Mouse (Mus musculus): ENCODE data around the gene Cib1.

Cib1 gene

DNA sequence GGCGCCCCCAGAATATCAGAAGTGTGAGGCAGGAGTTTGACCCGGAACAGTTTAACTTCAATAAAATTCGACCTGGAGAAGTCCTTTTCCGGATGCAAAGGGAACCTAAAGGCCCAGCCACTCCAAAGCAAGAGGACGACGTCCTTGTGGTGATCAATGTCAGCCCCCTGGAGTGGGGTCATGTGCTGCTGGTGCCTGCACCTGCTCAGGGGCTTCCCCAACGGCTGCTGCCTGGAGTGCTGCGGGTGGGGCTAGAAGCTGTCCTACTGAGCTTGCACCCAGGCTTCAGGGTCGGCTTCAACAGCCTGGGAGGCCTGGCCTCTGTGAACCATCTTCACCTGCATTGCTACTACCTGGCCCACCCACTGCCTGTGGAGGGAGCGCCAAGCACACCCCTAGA is 5.9 kb upstream of the Cib1 start:
- in situ Hi-C loops (cut with MboI; ENCODE audit: low sequenced_read_pairs) = no loop called here

- in situ Hi-C loops (cut with MboI; ENCODE audit: low sequenced_read_pairs) = no loop called here
Observed at GRCm38 (mm10) chr7:80233799-80234198, 1.2 kb upstream of the Cib1 start.

DNA sequence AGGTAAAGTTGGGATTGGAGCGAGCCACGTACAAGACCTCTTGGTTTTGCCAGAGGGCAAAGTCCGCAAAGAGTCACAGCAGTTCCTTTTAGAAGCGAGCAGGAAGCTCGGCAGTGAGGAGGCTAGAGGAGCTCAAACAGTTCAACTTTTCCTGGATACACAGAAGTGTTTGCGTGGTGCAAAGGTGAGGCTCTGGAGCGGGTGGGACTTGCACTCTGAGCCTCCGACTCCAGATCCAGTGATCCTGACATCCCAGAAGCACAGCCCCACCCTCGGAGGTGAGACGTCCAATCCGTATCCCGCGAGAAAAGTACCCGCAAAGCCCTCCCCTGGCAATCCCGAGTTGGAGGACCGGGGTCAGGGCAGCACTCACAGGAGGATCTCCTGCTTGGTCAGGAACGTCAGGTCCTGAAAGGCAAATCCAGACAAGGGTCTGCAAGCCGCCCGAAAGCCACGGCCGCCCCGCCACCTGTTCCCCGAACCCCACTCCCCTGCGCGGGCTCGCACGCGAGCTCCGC is 583 bp downstream of the Cib1 start:
- in situ Hi-C loops (cut with MboI; ENCODE audit: low sequenced_read_pairs) = no loop called here

DNA sequence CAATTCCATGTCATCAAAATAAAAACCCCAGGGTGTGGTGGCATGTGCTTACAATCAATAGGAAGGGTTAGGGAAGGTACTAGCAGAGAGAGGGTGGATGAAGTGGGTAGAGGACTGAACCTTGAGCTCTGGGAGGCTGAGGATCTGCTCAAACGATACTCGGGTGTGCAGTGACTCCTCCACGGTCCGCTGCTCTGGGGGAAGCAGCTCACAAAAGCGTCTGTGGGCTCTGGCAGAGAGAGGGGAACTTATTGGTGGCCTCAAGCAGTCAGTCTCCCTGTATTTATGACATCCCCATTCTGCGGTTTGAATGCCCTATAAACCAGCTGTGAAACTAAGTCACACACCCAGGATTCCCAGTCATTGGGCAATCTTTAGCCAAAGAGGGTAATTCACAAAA is 2.4 kb downstream of the Cib1 start:
- in situ Hi-C loops (cut with MboI; ENCODE audit: low sequenced_read_pairs) = no loop called here

DNA sequence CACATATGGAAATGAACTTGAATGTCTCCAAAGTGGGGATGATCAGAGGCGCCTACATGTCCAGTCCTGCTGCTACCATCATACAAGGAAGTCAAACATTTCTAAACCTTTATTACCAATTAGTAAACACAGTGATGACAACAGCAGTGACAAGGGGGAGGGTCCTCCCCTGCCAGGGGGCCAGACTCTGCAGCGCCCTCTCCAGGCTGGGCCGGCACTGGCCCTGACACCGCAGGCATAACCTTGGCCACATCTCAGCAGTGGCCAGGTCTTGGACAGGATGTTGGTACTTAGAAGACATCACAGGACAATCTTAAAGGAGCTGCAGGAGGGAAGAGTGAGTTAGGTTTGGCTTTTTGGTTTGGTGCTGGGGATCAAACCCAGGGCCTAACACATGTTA is 5.5 kb downstream of the Cib1 start:
- in situ Hi-C loops (cut with MboI; ENCODE audit: low sequenced_read_pairs) = no loop called here

GRCm38 (mm10) chr7:80221179-80221750 is 11.3 kb downstream of the Cib1 start:
- in situ Hi-C loops (cut with MboI; ENCODE audit: low sequenced_read_pairs) = no loop called here

GRCm38 (mm10) chr7:80220237-80220797 is 12.3 kb downstream of the Cib1 start:
- in situ Hi-C loops (cut with MboI; ENCODE audit: low sequenced_read_pairs) = no loop called here

DNA sequence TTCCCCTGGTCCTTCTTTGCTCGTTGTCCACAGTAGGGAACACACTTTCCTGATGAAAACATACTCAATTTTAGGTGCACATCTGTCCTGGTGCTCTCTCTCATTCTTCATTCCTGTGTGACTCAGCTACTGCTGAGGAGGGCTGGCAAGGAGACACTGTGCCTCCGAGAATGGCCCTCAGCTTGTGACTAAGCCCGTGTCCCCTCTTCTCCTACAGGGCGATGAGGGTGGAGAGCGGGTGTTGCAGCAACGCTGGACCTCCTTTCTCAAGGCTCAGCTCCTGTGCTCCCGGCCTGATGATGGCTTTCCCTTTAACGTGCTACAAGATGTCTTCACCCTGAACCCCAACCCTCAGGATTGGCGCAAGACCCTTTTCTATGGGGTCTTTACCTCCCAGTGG is 13.9 kb downstream of the Cib1 start:
- in situ Hi-C loops (cut with MboI; ENCODE audit: low sequenced_read_pairs) = no loop called here

- in situ Hi-C loops (cut with MboI; ENCODE audit: low sequenced_read_pairs) = no loop called here
Observed at GRCm38 (mm10) chr7:80216566-80216965, 16.0 kb downstream of the Cib1 start.

GRCm38 (mm10) chr7:80215398-80215797 is 17.2 kb downstream of the Cib1 start:
- in situ Hi-C loops (cut with MboI; ENCODE audit: low sequenced_read_pairs) = no loop called here

DNA sequence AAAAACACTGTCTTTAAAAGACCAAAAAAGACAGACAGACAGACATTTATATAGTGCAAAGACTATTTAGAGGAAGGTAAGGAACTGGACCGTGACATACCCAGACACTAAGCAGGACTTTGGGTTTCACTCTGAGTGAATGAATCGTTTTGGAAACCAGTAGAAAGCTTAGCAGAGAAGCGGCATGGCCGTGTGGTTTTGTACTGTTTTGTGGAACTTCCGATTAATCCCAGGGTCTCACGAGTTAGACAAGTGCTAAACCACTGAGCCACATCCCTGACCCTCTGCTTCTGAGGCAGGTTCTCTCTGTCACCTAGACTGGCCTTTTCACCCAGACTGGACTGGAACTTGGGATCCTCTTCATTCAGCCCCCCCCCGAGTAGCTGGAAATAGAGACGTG is 18.2 kb downstream of the Cib1 start:
- in situ Hi-C loops (cut with MboI; ENCODE audit: low sequenced_read_pairs) = no loop called here

- in situ Hi-C loops (cut with MboI; ENCODE audit: low sequenced_read_pairs) = no loop called here
Observed at GRCm38 (mm10) chr7:80213604-80214003, 19.0 kb downstream of the Cib1 start.

- in situ Hi-C loops (cut with MboI; ENCODE audit: low sequenced_read_pairs) = no loop called here
Observed at GRCm38 (mm10) chr7:80210982-80211381, 21.6 kb downstream of the Cib1 start.

DNA sequence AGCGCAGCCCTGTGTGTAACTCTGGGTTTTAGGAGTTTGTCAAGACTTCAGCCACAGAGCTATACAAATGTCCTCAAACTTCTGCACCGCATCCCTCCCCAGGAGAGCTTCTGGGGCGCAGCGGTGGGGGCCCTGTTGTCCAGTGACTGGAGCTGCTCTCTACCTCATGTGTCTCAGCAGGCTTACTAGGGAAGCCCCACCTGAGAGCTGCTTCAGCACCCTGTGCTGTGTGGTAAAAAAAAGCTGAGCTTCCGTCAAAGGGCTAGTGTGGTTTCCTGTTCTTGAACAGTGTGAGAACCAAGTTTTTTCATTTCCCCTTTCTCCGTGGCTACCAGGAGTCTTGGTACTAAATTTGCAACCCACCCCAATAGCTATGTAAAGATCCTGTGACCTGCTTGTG is 22.9 kb downstream of the Cib1 start:
- in situ Hi-C loops (cut with MboI; ENCODE audit: low sequenced_read_pairs) = no loop called here

DNA sequence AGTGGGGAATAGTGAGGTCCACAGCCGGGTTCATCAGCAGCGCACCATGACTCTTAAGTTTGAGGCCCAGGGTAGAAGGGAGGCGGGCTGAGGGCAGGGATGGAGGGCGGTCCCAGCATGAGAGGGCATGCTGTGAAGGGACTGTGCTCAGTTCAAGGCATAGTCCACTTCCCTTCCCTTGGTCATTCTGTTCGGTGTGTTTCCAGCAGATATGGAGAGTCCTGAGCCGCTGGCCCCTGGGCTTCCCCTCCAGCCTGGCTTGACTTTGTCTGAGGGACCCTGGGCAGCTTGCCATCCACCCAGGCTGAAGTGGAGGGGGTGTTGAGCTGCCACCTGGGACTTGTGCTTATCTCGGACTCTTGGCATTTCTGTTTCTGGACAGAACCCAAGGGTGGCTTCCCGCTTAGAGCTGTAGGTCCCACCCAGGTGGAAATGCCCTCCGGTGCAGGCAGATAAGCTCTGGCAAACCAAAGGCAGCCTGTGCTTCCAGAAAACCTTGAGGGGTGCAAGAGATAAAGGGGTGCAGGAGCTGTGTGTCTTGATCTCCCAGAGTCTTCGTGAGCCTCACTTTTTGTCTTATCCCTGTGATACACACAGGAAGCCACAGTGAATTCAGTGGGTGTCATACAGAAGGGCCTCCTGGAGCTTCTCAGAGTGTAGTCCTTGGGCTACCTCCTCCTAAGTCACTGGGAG is 23.7 kb downstream of the Cib1 start:
- in situ Hi-C loops (cut with MboI; ENCODE audit: low sequenced_read_pairs) = no loop called here

DNA sequence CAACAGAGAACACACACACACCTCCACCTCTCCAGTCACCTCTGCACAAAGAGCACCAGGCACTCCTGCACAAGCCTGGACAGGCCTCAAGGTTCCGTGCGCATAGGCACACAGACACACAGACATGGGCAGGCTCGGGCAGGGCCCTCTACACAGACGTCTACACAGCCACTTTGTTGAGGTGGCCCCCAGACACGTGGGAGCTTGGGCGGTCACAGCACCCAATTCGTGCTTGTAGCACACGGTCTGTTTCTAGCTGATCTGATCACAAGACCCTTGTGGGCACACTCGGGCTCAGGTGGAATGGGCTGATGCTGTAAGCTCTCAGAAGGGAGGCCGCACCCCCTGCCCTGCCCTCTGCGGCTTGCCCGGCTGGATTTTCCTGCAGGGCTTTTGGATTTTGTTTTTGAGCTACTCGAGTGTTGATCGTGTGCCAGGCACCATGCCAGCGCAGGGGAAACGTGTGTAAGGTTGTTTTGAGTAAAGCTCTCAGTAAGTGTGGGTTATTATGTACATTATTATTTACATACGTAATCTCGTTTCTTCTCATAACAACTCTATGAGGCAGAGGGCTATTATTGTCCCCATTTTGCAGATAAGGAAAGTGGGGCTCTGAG is 24.5 kb downstream of the Cib1 start:
- in situ Hi-C loops (cut with MboI; ENCODE audit: low sequenced_read_pairs) = no loop called here

- in situ Hi-C loops (cut with MboI; ENCODE audit: low sequenced_read_pairs) = no loop called here
Observed at GRCm38 (mm10) chr7:80207314-80207731, 25.3 kb downstream of the Cib1 start.

DNA sequence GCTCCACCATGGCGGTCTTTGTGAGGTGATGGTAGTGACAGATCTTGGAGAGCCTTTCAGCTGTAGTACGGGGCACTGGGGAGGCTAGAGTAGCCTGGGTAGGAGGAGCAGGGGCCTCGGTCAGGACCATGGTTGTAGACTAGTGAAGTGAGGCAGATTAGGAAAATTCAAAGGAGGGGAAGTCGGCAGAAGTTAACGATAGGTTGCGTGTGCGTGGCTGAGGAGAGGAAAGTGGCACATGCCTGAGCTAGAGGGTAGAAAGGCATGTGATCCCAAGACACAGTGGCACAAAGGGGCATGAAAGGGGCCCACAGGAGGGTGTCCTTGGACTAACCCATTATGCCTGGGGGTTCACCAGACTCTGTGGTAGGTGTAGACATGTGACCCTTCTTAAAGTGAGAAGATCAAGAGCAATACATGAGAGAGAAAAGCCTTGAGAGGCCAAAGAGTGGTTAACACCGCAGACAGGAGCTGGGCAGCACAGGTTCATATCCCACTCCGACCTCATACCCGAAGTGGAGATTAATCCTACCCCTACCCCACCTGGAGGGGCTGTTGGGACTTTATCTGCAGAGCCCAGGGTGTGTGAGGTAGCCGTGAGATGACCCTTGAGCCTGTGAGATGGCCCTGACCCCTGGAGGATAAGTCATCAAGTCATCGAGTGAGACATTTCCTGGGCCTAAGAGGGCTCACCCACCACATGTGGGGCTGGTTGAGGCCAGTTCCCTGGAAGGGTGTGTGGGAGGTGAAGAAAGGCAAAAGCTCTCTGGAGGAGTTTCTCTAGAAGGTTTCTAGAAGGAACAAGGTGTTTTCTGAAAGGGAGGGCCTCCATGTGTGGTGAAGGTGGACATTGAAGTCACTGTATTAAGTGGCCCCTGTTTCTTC is 26.7 kb downstream of the Cib1 start:
- in situ Hi-C loops (cut with MboI; ENCODE audit: low sequenced_read_pairs) = no loop called here

DNA sequence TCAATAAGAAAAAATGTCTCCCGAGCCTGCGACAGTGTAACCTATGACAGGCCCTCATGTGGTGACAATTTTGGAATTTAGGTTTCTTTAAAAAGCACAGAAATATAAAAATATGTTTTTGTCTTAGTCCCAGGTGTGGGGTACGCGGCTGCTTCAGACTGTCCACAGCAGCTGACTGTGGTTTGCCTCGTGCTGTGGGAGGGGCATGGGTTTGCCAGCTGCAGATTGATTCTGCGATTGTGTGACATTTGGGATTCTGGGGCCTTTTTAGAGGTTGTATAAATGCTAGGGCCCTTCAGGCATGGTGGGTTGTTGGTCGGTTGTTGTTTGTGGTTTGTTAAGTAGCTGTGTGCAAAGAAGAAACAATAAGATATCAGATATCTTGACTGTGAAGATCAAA is 27.7 kb downstream of the Cib1 start:
- in situ Hi-C loops (cut with MboI; ENCODE audit: low sequenced_read_pairs) = no loop called here

DNA sequence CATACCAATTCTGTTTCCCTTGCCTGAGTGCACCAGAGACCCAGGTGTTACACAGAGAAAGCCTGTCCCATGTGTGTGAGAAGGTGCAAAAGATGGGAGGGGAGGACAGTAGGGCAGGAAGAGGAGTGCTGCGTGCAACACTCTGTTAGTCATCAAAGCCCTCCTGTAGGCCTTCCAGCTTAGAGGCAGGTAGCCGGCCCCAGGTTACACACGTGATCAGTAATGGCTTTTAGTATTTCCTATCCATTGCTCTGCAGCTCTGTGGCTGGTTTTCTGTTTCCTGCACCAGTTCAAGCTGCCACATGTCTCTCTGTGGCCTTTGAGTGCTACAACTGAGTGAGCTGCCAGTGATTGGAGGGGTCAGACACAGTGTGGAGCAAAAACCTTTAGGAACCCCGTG is 28.3 kb downstream of the Cib1 start:
- in situ Hi-C loops (cut with MboI; ENCODE audit: low sequenced_read_pairs) = no loop called here

DNA sequence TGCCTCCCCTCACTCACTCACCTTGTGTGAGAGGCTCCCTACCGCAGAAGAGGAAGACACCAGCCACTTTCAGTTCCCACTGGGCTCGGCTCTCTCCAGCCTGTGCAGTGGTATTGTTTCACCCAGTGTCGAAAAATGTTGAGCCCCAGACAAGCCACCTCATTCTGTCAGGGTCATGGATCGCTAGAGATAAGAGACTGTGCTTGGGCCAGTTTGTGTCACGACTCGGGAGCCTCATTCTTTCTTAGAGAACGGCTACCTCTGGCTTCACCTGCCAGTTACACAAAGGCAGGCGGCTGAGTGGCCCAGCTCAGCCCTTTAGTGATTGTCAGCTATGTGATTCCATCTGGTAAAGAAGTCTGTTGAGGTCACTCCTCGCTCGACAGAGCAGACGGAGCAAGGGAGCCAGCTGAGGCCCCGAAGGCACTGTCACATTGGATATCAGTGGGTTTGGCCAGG is 28.9 kb downstream of the Cib1 start:
- in situ Hi-C loops (cut with MboI; ENCODE audit: low sequenced_read_pairs) = no loop called here
